Mouse (Mus musculus) thymus, postnatal 36 days (tissue): Measurements from ENCODE around the gene Thoc6.

Experiments
- DNase-seq, 2 experiments: peaks; one replicate each; pipeline ENCODE4 v3.0.0; 2022; ENCODE audit warnings: mixed read lengths in 2 of 2

Thoc6 gene

GRCm38 (mm10) chr17:23676473-23677031 lies 2.9 kb upstream of the Thoc6 start:
- peak in 1 of 2 experiments; percentile 52 for DNase-seq

- DNase-seq: peak in 1 of 2 experiments; percentile 32
Measured at GRCm38 (mm10) chr17:23675564-23676281, 2.0 kb upstream of the Thoc6 start.

GRCm38 (mm10) chr17:23675127-23675526 lies 1.4 kb upstream of the Thoc6 start:
- no peak for DNase-seq

GRCm38 (mm10) chr17:23674271-23674952 lies 730 bp upstream of the Thoc6 start:
- DNase-seq: no peak

- no peak for DNase-seq
Measured at GRCm38 (mm10) chr17:23672761-23673160, 921 bp downstream of the Thoc6 start.

- DNase-seq: no peak
Measured at GRCm38 (mm10) chr17:23671519-23671918, 2.2 kb downstream of the Thoc6 start.

GRCm38 (mm10) chr17:23670516-23671074 lies 3.1 kb downstream of the Thoc6 start:
- DNase-seq: no peak

GRCm38 (mm10) chr17:23665511-23665910 lies 8.2 kb downstream of the Thoc6 start:
- no peak for DNase-seq

- DNase-seq: no peak
Measured at GRCm38 (mm10) chr17:23664556-23665021, 9.1 kb downstream of the Thoc6 start.

- DNase-seq: peak in 1 of 2 experiments; percentile 34
Measured at GRCm38 (mm10) chr17:23661526-23661925, 12.2 kb downstream of the Thoc6 start.

- DNase-seq: no peak
Measured at GRCm38 (mm10) chr17:23660876-23661200, 12.8 kb downstream of the Thoc6 start.

GRCm38 (mm10) chr17:23660117-23660875 lies 13.4 kb downstream of the Thoc6 start, which contains the start of gene Bicdl2:
Gene Bicdl2 (plus strand): TSS chr17:23660506.
- peak; percentile 43 to 44 for DNase-seq

- DNase-seq: no peak
Measured at GRCm38 (mm10) chr17:23658450-23658849, 15.2 kb downstream of the Thoc6 start.

- DNase-seq: no peak
Measured at GRCm38 (mm10) chr17:23654410-23654809, 19.3 kb downstream of the Thoc6 start.

- DNase-seq: no peak
Measured at GRCm38 (mm10) chr17:23654001-23654400, 19.7 kb downstream of the Thoc6 start.

GRCm38 (mm10) chr17:23653324-23653723 lies 20.4 kb downstream of the Thoc6 start:
- no peak for DNase-seq

- DNase-seq: no peak
Measured at GRCm38 (mm10) chr17:23651363-23651762, 22.3 kb downstream of the Thoc6 start.

- DNase-seq: no peak
Measured at GRCm38 (mm10) chr17:23645894-23646293, 27.8 kb downstream of the Thoc6 start.

- no peak for DNase-seq
Measured at GRCm38 (mm10) chr17:23644613-23645495, 28.8 kb downstream of the Thoc6 start, which contains the start of gene Mmp25. Gene Mmp25 (minus strand): TSS chr17:23645277.

- DNase-seq: no peak
Measured at GRCm38 (mm10) chr17:23631241-23631640, 42.4 kb downstream of the Thoc6 start.

GRCm38 (mm10) chr17:23630195-23631020 lies 43.3 kb downstream of the Thoc6 start:
- DNase-seq: peak; percentile 77 to 83
